Mouse (Mus musculus): ENCODE results near the gene Nop9.

The Nop9 gene

GRCm38 (mm10) chr14:55745180-55745860 lies at the start of gene Nop9, which contains the start of gene Dhrs1:
Nop9 (plus strand) TSS chr14:55745693.
Dhrs1 (minus strand) TSS chr14:55745690.
- peak; percentile 74 for DNase-seq (ENCODE audit: low spot score)

GRCm38 (mm10) chr14:55697226-55697625 lies 48.3 kb upstream of the Nop9 start:
- no peak for DNase-seq (ENCODE audit: low spot score)

GRCm38 (mm10) chr14:55701131-55701530 lies 44.4 kb upstream of the Nop9 start:
- no peak for DNase-seq (ENCODE audit: low spot score)

GRCm38 (mm10) chr14:55702761-55703160 lies 42.7 kb upstream of the Nop9 start:
- DNase-seq (ENCODE audit: low spot score), result no peak

GRCm38 (mm10) chr14:55706051-55706600 lies 39.4 kb upstream of the Nop9 start:
- no peak for DNase-seq (ENCODE audit: low spot score)

GRCm38 (mm10) chr14:55707397-55707796 lies 38.1 kb upstream of the Nop9 start:
- DNase-seq (ENCODE audit: low spot score), result no peak

- DNase-seq (ENCODE audit: low spot score), result no peak
Observed at GRCm38 (mm10) chr14:55709509-55709908, 36.0 kb upstream of the Nop9 start.

GRCm38 (mm10) chr14:55711786-55712185 lies 33.7 kb upstream of the Nop9 start:
- no peak for DNase-seq (ENCODE audit: low spot score)

GRCm38 (mm10) chr14:55713007-55713728 lies 32.3 kb upstream of the Nop9 start:
- no peak for DNase-seq (ENCODE audit: low spot score)

GRCm38 (mm10) chr14:55713729-55714122 lies 31.8 kb upstream of the Nop9 start, which contains the start of gene Tgm1:
Tgm1 (minus strand) TSS chr14:55713926.
- DNase-seq (ENCODE audit: low spot score), result no peak

- DNase-seq (ENCODE audit: low spot score), result no peak
Observed at GRCm38 (mm10) chr14:55714893-55715292, 30.6 kb upstream of the Nop9 start.

GRCm38 (mm10) chr14:55716271-55716670 lies 29.2 kb upstream of the Nop9 start:
- no peak for DNase-seq (ENCODE audit: low spot score)

GRCm38 (mm10) chr14:55716884-55717283 lies 28.6 kb upstream of the Nop9 start:
- DNase-seq (ENCODE audit: low spot score), result no peak

- no peak for DNase-seq (ENCODE audit: low spot score)
Observed at GRCm38 (mm10) chr14:55719737-55720136, 25.8 kb upstream of the Nop9 start.

- no peak for DNase-seq (ENCODE audit: low spot score)
Observed at GRCm38 (mm10) chr14:55720666-55721065, 24.8 kb upstream of the Nop9 start.

GRCm38 (mm10) chr14:55721076-55721475 lies 24.4 kb upstream of the Nop9 start:
- DNase-seq (ENCODE audit: low spot score), result no peak

- peak; percentile 81 for DNase-seq (ENCODE audit: low spot score)
Observed at GRCm38 (mm10) chr14:55721700-55722437, 23.6 kb upstream of the Nop9 start, which contains the start of gene Rabggta. Rabggta (minus strand) TSS chr14:55722263.

- DNase-seq (ENCODE audit: low spot score), result peak; percentile 10
Observed at GRCm38 (mm10) chr14:55722438-55722945, 23.0 kb upstream of the Nop9 start.

GRCm38 (mm10) chr14:55723433-55723832 lies 22.1 kb upstream of the Nop9 start:
- no peak for DNase-seq (ENCODE audit: low spot score)

GRCm38 (mm10) chr14:55724411-55724871 lies 21.1 kb upstream of the Nop9 start:
- peak; percentile 79 for DNase-seq (ENCODE audit: low spot score)

- no peak for DNase-seq (ENCODE audit: low spot score)
Observed at GRCm38 (mm10) chr14:55726261-55726660, 19.2 kb upstream of the Nop9 start.
